Mouse (Mus musculus): Measurements from ENCODE around the gene Sla2. TPM values are rescaled to one million over a fixed set of nuclear protein-coding genes. Genes with fewer than 3 reads are reported as not detected.
A peak's percentile ranks its signal among the peaks of the same experiment; 100 is the strongest.
"Not testable (repeated sequence)": the region's sequence is repeated elsewhere in the genome, so short reads cannot be mapped to it uniquely, and the experiment has no call there.

Sla2 gene
- polyA plus RNA-seq, 1 experiment from 2014 or later, result 1.5 TPM

DNA sequence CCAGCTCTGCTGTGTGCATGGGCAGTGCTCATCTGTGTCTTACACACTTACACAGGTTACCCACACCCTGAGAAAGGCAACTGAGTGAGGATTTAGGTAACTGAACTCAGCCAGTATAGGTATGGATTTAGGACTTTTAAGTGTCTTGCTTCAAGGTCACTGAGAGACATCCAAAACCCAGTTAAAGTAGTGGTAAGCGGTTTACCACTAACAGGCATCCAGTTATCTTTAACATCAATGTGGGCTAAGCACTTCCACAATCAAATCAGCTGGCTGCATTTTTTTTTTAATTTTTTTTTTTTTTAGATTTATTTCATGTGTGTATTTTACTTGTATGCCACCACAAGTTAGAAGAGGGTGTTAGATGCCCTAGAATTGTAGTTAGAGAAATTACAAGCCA lies 30.7 kb downstream of the Sla2 start:
- ATAC-seq (ENCODE audit: low read depth), result no peak
- no peaks in the 10 kb centered on the region; the same call in 1 of the 2 replicates for H3K4me1 ChIP-seq (ENCODE audit: control insufficient read depth, low read depth, low read length)
- H3K4me2 ChIP-seq (ENCODE audit: low read depth, low read length), result no peak overlapping the region
- H3K27ac ChIP-seq (ENCODE audit: low read length), result no peak overlapping the region
- H3K4me3 ChIP-seq (ENCODE audit: low read depth, low read length), result no peak overlapping the region
- H3K9ac ChIP-seq (ENCODE audit: low read depth, low read length), result no peak overlapping the region
- WGBS (ENCODE audit: insufficient replicate concordance), result 65% methylated on average over 1 of the region's 1 CpGs
- H3K36me3 ChIP-seq (ENCODE audit: control insufficient read depth, insufficient read depth), result no peaks in the 10 kb centered on the region; the same call in none of the 2 replicates
- H3K9me3 ChIP-seq (replicated peaks; ENCODE audit: control insufficient read depth, low read length), result no peaks in the 10 kb centered on the region
- H3K27me3 ChIP-seq (ENCODE audit: control insufficient read depth, insufficient read depth, low read depth, low read length), result no peaks in the 10 kb centered on the region

DNA sequence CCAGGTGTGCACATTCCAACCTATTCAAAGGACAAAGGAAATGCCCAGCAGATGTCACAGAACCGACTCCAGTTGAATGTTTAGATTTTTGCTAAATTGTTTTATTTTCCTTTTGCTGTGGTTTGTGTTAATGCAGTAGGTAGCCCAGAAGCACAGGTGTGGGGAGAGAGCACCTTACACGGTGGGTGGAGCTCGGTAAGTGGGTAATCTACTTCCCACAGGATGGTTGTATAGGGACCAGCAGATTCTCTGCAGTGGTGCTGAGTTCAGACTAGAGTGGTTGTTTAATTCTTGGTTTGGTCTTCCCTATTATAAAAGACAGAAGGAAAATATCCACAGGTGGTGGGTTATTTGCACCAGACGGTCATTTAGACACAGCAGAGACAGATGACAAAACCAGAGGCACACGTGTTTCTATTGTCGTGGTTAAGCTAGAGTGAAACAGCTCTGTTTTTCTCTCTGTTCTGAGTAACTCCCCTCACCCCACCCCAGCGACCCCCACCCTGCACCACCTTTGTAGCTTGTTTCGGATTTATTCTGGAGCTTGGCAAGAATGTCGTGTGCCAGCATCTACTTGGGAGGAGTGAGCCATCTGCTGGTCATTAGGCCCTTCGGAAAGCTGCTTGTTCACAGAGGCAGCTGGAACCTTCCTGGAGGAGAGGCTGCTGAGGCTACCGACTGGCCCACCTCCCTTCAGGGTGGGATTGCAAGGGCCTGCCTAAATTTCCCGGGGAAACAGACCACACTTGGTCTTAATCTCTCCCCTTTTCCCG lies 32.8 kb downstream of the Sla2 start:
- ATAC-seq (ENCODE audit: low read depth); H3K36me3 ChIP-seq (ENCODE audit: control insufficient read depth, insufficient read depth): not testable (repeated sequence)
- WGBS (ENCODE audit: insufficient replicate concordance), result 63% methylated on average over 13 of the region's 13 CpGs

DNA sequence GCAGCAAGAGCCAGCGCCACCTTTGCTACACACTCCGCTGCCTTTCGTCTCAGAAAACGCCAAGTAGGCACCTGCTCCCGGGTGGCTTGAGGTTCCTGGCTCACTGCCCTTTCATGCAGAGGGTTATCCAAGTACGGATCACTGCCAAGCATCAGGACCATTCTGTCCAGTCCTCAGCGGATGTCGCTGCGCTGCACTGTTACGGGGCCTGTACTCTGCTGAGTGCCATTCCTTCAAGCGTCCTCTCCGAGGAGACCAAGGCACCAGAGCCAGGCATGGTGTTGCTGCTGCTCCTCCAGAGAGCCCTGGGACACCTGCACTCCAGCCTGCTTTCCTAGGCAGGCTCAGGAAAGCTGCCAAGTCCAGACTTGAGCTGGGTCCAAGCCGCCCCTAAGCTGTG lies 33.4 kb downstream of the Sla2 start:
- not testable (repeated sequence) for H3K4me1 ChIP-seq (ENCODE audit: control insufficient read depth, low read depth, low read length); H3K4me3 ChIP-seq (ENCODE audit: low read depth, low read length); H3K4me2 ChIP-seq (ENCODE audit: low read depth, low read length); H3K27ac ChIP-seq (ENCODE audit: low read length); H3K9me3 ChIP-seq (replicated peaks; ENCODE audit: control insufficient read depth, low read length); H3K27me3 ChIP-seq (ENCODE audit: control insufficient read depth, insufficient read depth, low read depth, low read length); H3K9ac ChIP-seq (ENCODE audit: low read depth, low read length); ATAC-seq (ENCODE audit: low read depth); H3K36me3 ChIP-seq (ENCODE audit: control insufficient read depth, insufficient read depth)
- WGBS (ENCODE audit: insufficient replicate concordance), result 90% methylated on average over 8 of the region's 13 CpGs

More for the DNA sequence above, 32.8 kb downstream of the Sla2 start:
- H3K4me2 ChIP-seq (ENCODE audit: low read depth, low read length); H3K27ac ChIP-seq (ENCODE audit: low read length); H3K4me3 ChIP-seq (ENCODE audit: low read depth, low read length); H3K27me3 ChIP-seq (ENCODE audit: control insufficient read depth, insufficient read depth, low read depth, low read length); H3K9ac ChIP-seq (ENCODE audit: low read depth, low read length); H3K4me1 ChIP-seq (ENCODE audit: control insufficient read depth, low read depth, low read length); H3K9me3 ChIP-seq (replicated peaks; ENCODE audit: control insufficient read depth, low read length): not testable (repeated sequence)

DNA sequence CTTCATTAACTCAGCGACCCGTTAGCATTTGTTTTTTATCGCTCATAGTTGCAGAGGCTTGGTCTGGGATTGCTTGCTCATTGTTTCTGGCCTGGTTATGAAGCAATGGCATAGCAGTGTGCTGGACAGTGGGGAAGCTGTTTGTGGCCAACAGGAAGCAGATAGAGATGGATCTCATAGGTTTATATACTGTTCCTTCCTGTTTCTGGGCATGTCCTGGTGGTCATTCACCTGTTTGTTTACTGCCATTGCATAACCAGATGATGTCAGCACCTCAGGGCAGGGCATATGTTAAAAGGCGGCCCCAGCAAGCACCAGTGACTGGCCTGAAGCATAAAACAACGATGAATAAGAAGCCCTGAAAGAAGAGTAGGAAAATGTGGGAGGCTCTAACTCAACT lies 36.5 kb downstream of the Sla2 start:
- 0 out of 2 replicates have a peak overlapping the region, but pooled peaks have one; percentile 9 for H3K27ac ChIP-seq (ENCODE audit: low read length)
- no peak overlapping the region for H3K9ac ChIP-seq (ENCODE audit: low read depth, low read length)
- no peaks in the 10 kb centered on the region for H3K9me3 ChIP-seq (replicated peaks; ENCODE audit: control insufficient read depth, low read length)
- H3K4me3 ChIP-seq (ENCODE audit: low read depth, low read length), result no peak overlapping the region
- H3K4me1 ChIP-seq (ENCODE audit: control insufficient read depth, low read depth, low read length), result peaks cover 7% of the 10 kb centered on the region
- ATAC-seq (ENCODE audit: low read depth), result peak; percentile 61; the same call in 1 of the 2 replicates
- H3K4me2 ChIP-seq (ENCODE audit: low read depth, low read length), result no peak overlapping the region
- peaks cover 2% of the 10 kb centered on the region; the same call in 1 of the 2 replicates for H3K36me3 ChIP-seq (ENCODE audit: control insufficient read depth, insufficient read depth)
- H3K27me3 ChIP-seq (ENCODE audit: control insufficient read depth, insufficient read depth, low read depth, low read length), result no peaks in the 10 kb centered on the region
- 69% methylated on average over 5 of the region's 5 CpGs for WGBS (ENCODE audit: insufficient replicate concordance)

DNA sequence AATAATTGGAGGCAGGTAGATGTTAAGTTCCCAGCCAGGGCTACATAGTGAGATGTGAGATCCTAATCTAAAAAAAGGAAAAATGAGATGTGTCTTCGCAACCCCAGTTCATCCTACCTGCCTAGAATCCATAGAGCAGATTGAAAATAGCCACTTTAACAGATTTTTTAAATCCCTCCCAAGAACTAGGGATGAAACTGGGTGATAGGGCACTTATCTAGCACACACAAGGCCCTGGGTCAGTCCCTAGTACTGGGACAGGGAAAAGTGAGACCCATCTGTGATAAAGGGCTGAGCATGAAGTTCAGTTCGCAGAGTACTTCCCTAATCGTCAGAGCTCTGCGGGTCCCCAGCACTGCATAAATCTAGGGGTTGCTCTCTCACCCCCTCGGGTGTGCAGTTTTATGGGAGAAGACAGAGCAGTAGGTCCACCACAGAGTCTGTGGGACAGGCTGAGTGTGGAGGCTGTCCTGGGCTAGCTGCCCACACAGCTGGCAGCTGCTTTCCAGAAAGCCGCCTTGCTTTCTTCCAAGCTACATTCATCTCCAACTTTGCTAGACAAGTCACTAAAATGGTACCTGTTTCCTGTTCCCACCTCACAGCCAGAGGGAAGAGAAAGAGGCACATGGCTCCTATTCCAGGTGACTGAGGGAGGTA lies 38.3 kb downstream of the Sla2 start:
- Histone ChIP-seq H3K27me3 (ENCODE audit: control insufficient read depth, insufficient read depth, low read depth, low read length) (no peaks in the 10 kb centered on the region), H3K36me3 (ENCODE audit: control insufficient read depth, insufficient read depth) (peaks cover 2% of the 10 kb centered on the region; the same call in 1 of the 2 replicates), H3K9ac (ENCODE audit: low read depth, low read length) (no peak overlapping the region), H3K4me1 (ENCODE audit: control insufficient read depth, low read depth, low read length) (peaks cover 7% of the 10 kb centered on the region), H3K27ac (ENCODE audit: low read length) (no peak overlapping the region), H3K9me3 (replicated peaks; ENCODE audit: control insufficient read depth, low read length) (no peaks in the 10 kb centered on the region), H3K4me3 (ENCODE audit: low read depth, low read length) (no peak overlapping the region), H3K4me2 (ENCODE audit: low read depth, low read length) (no peak overlapping the region)
- ATAC-seq (ENCODE audit: low read depth), result no peak
- WGBS (ENCODE audit: insufficient replicate concordance), result 58% methylated on average over 6 of the region's 6 CpGs

DNA sequence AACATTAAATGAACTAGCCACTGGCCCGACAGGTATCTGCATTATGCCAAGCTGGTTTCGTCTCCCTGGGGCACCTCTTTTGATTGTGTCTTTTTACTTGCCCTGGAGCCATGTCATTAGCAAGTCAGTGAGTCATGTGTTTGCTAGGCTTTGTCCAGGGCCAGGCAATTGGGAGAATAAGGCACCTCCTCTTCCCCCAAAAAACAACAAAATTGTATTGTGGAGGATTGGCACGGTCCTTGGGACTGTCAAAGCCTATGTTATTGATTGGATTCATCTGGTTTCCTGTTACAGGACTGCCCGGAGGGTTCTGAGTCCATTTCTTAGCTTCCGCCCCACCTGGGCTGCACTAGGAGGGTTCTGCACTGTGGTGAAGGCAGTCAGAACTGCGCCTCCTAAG lies 39.3 kb downstream of the Sla2 start:
- ATAC-seq (ENCODE audit: low read depth), result no peak
- no peak overlapping the region for H3K27ac ChIP-seq (ENCODE audit: low read length)
- peaks cover 2% of the 10 kb centered on the region; the same call in 1 of the 2 replicates for H3K36me3 ChIP-seq (ENCODE audit: control insufficient read depth, insufficient read depth)
- peaks cover 15% of the 10 kb centered on the region for H3K4me1 ChIP-seq (ENCODE audit: control insufficient read depth, low read depth, low read length)
- H3K27me3 ChIP-seq (ENCODE audit: control insufficient read depth, insufficient read depth, low read depth, low read length), result no peaks in the 10 kb centered on the region
- H3K4me2 ChIP-seq (ENCODE audit: low read depth, low read length), result no peak overlapping the region
- no peak overlapping the region for H3K9ac ChIP-seq (ENCODE audit: low read depth, low read length)
- no peaks in the 10 kb centered on the region for H3K9me3 ChIP-seq (replicated peaks; ENCODE audit: control insufficient read depth, low read length)
- whole genome bisulfite sequencing (ENCODE audit: insufficient replicate concordance), result 67% methylated on average over 6 of the region's 6 CpGs
- H3K4me3 ChIP-seq (ENCODE audit: low read depth, low read length), result no peak overlapping the region

DNA sequence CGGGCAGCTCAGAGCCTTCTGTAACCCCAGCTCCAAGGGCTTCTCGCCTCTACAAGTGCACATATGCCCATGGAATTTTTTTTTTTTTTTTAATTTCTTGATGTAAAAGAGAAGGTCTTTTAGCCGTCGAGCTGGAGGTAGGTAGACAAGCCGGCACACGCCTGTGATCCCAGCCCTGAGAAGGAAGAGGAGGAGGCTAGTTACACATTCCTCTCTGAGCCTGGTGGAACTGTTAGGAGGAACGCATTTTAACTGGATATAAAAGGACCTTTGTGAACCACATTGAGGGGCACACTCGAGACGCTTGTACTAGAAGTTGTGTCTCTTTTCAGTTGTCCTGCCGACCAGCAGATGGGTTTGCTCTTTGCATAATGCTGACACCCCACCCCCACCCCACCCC lies 42.3 kb downstream of the Sla2 start:
- Histone ChIP-seq H3K4me1 (ENCODE audit: control insufficient read depth, low read depth, low read length) (peaks cover 29% of the 10 kb centered on the region), H3K4me3 (ENCODE audit: low read depth, low read length) (no peak overlapping the region), H3K27me3 (ENCODE audit: control insufficient read depth, insufficient read depth, low read depth, low read length) (no peaks in the 10 kb centered on the region), H3K4me2 (ENCODE audit: low read depth, low read length) (no peak overlapping the region), H3K9me3 (replicated peaks; ENCODE audit: control insufficient read depth, low read length) (no peaks in the 10 kb centered on the region), H3K27ac (ENCODE audit: low read length) (no peak overlapping the region), H3K36me3 (ENCODE audit: control insufficient read depth, insufficient read depth) (peaks cover 2% of the 10 kb centered on the region; the same call in 1 of the 2 replicates), H3K9ac (ENCODE audit: low read depth, low read length) (no peak overlapping the region)
- 75% methylated on average over 10 of the region's 10 CpGs for WGBS (ENCODE audit: insufficient replicate concordance)
- no peak for ATAC-seq (ENCODE audit: low read depth)

DNA sequence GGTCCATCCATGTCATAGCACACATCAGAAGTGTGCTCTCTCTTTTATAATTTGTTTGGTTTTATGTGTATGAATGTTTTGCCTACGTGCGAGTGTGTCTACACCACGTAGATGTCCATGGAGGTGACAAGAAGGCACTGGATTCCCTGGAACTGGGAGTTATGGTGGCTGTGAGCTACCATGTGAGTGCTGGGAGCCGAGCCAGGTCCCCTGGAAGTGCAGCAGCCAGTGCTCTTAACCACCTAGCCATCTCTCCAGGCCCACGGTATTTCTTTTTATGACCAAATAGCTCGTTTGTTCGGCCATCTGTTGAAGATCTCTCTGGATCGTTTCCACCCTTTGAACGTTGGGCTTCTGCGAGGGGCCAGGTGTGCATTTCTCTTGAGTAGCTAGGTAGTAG lies 43.7 kb downstream of the Sla2 start:
- WGBS (ENCODE audit: insufficient replicate concordance), result 78% methylated on average over 10 of the region's 10 CpGs
- Histone ChIP-seq H3K9me3 (replicated peaks; ENCODE audit: control insufficient read depth, low read length) (no peaks in the 10 kb centered on the region), H3K27me3 (ENCODE audit: control insufficient read depth, insufficient read depth, low read depth, low read length) (no peaks in the 10 kb centered on the region), H3K4me1 (ENCODE audit: control insufficient read depth, low read depth, low read length) (peaks cover 33% of the 10 kb centered on the region), H3K4me3 (ENCODE audit: low read depth, low read length) (no peak overlapping the region), H3K4me2 (ENCODE audit: low read depth, low read length) (no peak overlapping the region), H3K36me3 (ENCODE audit: control insufficient read depth, insufficient read depth) (peaks cover 2% of the 10 kb centered on the region; the same call in 1 of the 2 replicates), H3K27ac (ENCODE audit: low read length) (no peak overlapping the region), H3K9ac (ENCODE audit: low read depth, low read length) (no peak overlapping the region)
- ATAC-seq (ENCODE audit: low read depth), result no peak

DNA sequence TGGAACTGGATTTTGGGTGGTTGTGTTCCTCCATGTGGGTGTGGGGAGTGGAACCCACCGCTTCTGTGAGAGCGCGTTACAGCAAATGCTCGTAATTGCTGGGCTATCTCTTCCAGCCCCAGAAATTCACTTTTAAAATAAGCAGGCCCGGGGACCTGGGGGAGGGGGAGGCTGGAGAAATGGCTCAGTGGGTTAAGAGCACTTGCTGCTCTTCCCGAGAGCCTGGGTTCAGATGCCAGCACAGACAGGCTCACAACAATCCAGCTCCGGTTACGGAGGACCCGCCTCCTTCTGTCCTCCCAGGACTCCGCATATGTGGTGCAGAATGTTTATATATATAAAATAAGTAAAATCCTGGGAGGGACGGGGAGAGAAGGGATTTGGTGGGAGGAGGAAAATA lies 44.3 kb downstream of the Sla2 start:
- Histone ChIP-seq H3K4me1 (ENCODE audit: control insufficient read depth, low read depth, low read length) (peaks cover 33% of the 10 kb centered on the region), H3K36me3 (ENCODE audit: control insufficient read depth, insufficient read depth) (peaks cover 2% of the 10 kb centered on the region; the same call in 1 of the 2 replicates), H3K9ac (ENCODE audit: low read depth, low read length) (0 out of 2 replicates have a peak overlapping the region, but pooled peaks have one; percentile 9), H3K4me2 (ENCODE audit: low read depth, low read length) (peak overlapping the region; percentile 92), H3K9me3 (replicated peaks; ENCODE audit: control insufficient read depth, low read length) (no peaks in the 10 kb centered on the region), H3K27ac (ENCODE audit: low read length) (no peak overlapping the region), H3K27me3 (ENCODE audit: control insufficient read depth, insufficient read depth, low read depth, low read length) (no peaks in the 10 kb centered on the region), H3K4me3 (ENCODE audit: low read depth, low read length) (no peak overlapping the region; the same call in 1 of the 2 replicates)
- 49% methylated on average over 11 of the region's 11 CpGs for WGBS (ENCODE audit: insufficient replicate concordance)
- ATAC-seq (ENCODE audit: low read depth), result no peak
